Mouse (Mus musculus) bone marrow, adult 2 months (tissue): ENCODE measurements around the gene Plin5.

Source experiments
- CTCF ChIP-seq: fragments of 200-500 bp; IDR thresholded peaks from 2 replicates; pipeline ENCODE4 v1.5.1; 2011; ENCODE audit warnings: low read length, control low read depth; ENCODE audit not compliant: control insufficient read depth, insufficient read depth
- POLR2A ChIP-seq: fragments of 200-500 bp; IDR thresholded peaks from 2 replicates; pipeline ENCODE4 v1.6.1; 2011; ENCODE audit warnings: low read depth, mild to moderate bottlenecking, control low read depth, low read length, borderline replicate concordance; ENCODE audit not compliant: control insufficient read depth

- no peak for TF ChIP-seq CTCF
- TF ChIP-seq POLR2A, result no peak
These were observed 32.5 kb upstream of the Plin5 start for GRCm38 (mm10) chr17:56149897-56150296.
